Mouse (Mus musculus): ENCODE results near the gene Ctsd. TPM values are rescaled to one million over a fixed set of nuclear protein-coding genes. Genes with fewer than 3 reads are reported as not detected.

Gene Ctsd
- total RNA-seq (2012; rRNA removed) (100 and 107 TPM in 2 replicates), total RNA-seq (2014; rRNA removed) (54.2 and 61.2 TPM in 2 replicates), polyA plus RNA-seq (2012; ENCODE audit: insufficient read length, low read depth) (97.6 and 104 TPM in 2 replicates)

DNA sequence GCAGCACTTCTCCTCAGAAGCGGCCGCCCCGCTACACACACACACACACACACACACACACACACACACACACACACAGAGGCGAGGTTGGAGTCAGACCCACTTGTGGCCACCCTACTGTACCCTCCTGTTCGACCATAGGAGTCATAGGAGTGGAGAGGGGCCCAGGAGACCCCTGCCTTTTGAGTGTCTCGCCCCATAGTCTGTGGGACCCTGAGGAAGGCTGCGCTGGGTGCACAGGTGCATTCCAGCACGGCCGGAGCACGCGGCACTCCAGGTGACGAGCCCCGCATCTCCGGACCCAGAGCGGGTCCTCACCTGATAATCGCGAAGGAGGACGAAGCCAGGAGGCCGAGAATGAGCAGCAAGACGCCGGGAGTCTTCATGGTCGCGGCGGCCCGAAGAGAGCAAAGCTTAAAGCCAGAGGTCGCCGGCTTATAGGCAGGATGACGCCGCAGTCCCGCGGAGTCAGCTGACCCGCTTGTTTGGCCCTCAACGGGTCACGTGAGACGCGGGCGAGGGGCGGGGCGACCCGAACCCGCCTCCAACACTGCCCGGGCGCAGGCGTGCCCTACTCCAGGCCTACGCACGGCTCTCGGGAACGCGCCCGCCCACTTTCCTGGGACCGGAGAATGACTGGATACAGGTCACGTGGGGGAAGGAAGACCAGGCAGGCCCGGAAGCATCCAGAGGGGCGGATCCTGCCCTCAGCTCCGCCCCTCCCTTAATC lies at the start of gene Ctsd:
Gene Ctsd, minus strand, starts transcription at position 620 of the 730 bp plus-strand sequence.
- H3K4me1 ChIP-seq (ENCODE audit: control insufficient read depth in 1 of 2, insufficient read depth in 2 of 2): peaks cover 15 to 42% of the 10 kb centered on the region in 2 experiments
- DNase-seq (ENCODE audit: extremely low read depth): peak; percentile 86
- H3K9me3 ChIP-seq (replicated peaks; ENCODE audit: low read length): no peaks in the 10 kb centered on the region

GRCm38 (mm10) chr7:142437324-142437723 lies 49.5 kb upstream of the Ctsd start:
- TF ChIP-seq TBP (conservative IDR thresholded peaks at IDR 0.05; ENCODE audit: low read depth, low read length) (no peak), CTCF (conservative IDR thresholded peaks at IDR 0.05 in 1 of 2, IDR thresholded peaks at IDR 0.05 in 1 of 2; ENCODE audit: low read depth in 2 of 2, low read length in 2 of 2) (peak in 1 of 2 experiments; percentile 29; a peak in 1 of 4 replicates), KAT2A (IDR thresholded peaks at IDR 0.05; ENCODE audit: insufficient replicate concordance, low read length) (no peak), RAD21 (IDR thresholded peaks at IDR 0.05; ENCODE audit: low read depth, low read length) (peak; percentile 10), SMC3 (IDR thresholded peaks at IDR 0.05; ENCODE audit: low read depth, low read length) (peak; percentile 14; the same call in 1 of the 2 replicates), POLR2AphosphoS2 (IDR thresholded peaks at IDR 0.05; ENCODE audit: low read depth, low read length) (no peak), ETS1 (conservative IDR thresholded peaks at IDR 0.05; ENCODE audit: low read depth, low read length) (no peak)
- dilution Hi-C loops (cut with MboI; ENCODE audit: extremely low pct_ligation_motif_present, extremely low pct_unique_long_range_greater_than_20kb, low sequenced_read_pairs): no loop called here
- Histone ChIP-seq H3K4me2 (ENCODE audit: insufficient read depth, low read depth, poor library complexity, severe bottlenecking) (no peak overlapping the region), H3K36me3 (replicated peaks in 1 of 2; ENCODE audit: control insufficient read depth in 1 of 2, insufficient read depth in 1 of 2, low read length in 1 of 2) (no peaks in the 10 kb centered on the region), H3K4me3 (replicated peaks in 1 of 3; ENCODE audit: low read depth in 2 of 3, low read length in 2 of 3, poor library complexity in 1 of 3) (no peak overlapping the region), H3K4me1 (ENCODE audit: control insufficient read depth in 1 of 2, insufficient read depth in 2 of 2) (peaks cover 14 to 23% of the 10 kb centered on the region in 2 experiments), H3K27me3 (replicated peaks) (peaks cover 2% of the 10 kb centered on the region), H3K27ac (ENCODE audit: insufficient read depth, low read depth) (no peak overlapping the region), H3K9ac (ENCODE audit: insufficient read depth, low read depth) (no peak overlapping the region), H3K79me2 (replicated peaks; ENCODE audit: control insufficient read depth, extremely low read depth, insufficient read depth, poor library complexity, severe bottlenecking) (no peaks in the 10 kb centered on the region), H3K9me3 (replicated peaks; ENCODE audit: low read length) (no peaks in the 10 kb centered on the region)
- no peak for DNase-seq (ENCODE audit: extremely low read depth)
- in situ Hi-C loops (cut with MboI; ENCODE audit: low pct_ligation_motif_present, low pct_unique_long_range_greater_than_20kb, low sequenced_read_pairs): loop anchor here (5.0 kb wide), 2 partner anchors 100 to 145 kb away; no protein-coding TSS in a partner anchor

More for the DNA sequence above, at the start of gene Ctsd:
- dilution Hi-C loops (cut with MboI; ENCODE audit: extremely low pct_ligation_motif_present, extremely low pct_unique_long_range_greater_than_20kb, low sequenced_read_pairs) (no loop called here), in situ Hi-C loops (cut with MboI; ENCODE audit: low pct_ligation_motif_present, low pct_unique_long_range_greater_than_20kb, low sequenced_read_pairs) (loop anchor here (5.0 kb wide), 1 partner anchor 35 kb away; no protein-coding TSS in a partner anchor)
- Histone ChIP-seq H3K79me2 (replicated peaks; ENCODE audit: control insufficient read depth, extremely low read depth, insufficient read depth, poor library complexity, severe bottlenecking) (peaks cover 9% of the 10 kb centered on the region), H3K27ac (ENCODE audit: insufficient read depth, low read depth) (no peak within 1 kb of the TSS; the same call in 1 of the 2 replicates), H3K4me2 (ENCODE audit: insufficient read depth, low read depth, poor library complexity, severe bottlenecking) (peak within 1 kb of the TSS; percentile 71), H3K27me3 (replicated peaks) (no peaks in the 10 kb centered on the region), H3K36me3 (replicated peaks in 1 of 2; ENCODE audit: control insufficient read depth in 1 of 2, insufficient read depth in 1 of 2, low read length in 1 of 2) (peaks cover 25 to 34% of the 10 kb centered on the region in 2 experiments), H3K4me3 (replicated peaks in 1 of 3; ENCODE audit: low read depth in 2 of 3, low read length in 2 of 3, poor library complexity in 1 of 3) (peak within 1 kb of the TSS; percentile 76 to 80 (median 77)), H3K9ac (ENCODE audit: insufficient read depth, low read depth) (peak within 1 kb of the TSS; percentile 50)
- no peak for TF ChIP-seq MAZ (IDR thresholded peaks at IDR 0.05; ENCODE audit: low read depth, low read length)
- TF ChIP-seq ELF1 (IDR thresholded peaks at IDR 0.05; ENCODE audit: low read depth, low read length): peak; percentile 78
- peak; percentile 80 for TF ChIP-seq POLR2A (IDR thresholded peaks at IDR 0.05; ENCODE audit: low read depth, low read length)
- TF ChIP-seq MAX (IDR thresholded peaks at IDR 0.05; ENCODE audit: low read length): 0 out of 2 replicates have a peak, but pooled peaks have one; percentile 73
- TF ChIP-seq MXI1 (IDR thresholded peaks at IDR 0.05; ENCODE audit: low read depth, low read length): peak; percentile 72
- TF ChIP-seq ZC3H11A (IDR thresholded peaks at IDR 0.05; ENCODE audit: low read depth, low read length): no peak
- no peak for TF ChIP-seq GABPA (IDR thresholded peaks at IDR 0.05; ENCODE audit: insufficient replicate concordance, low read depth, low read length)
- peak; percentile 93 for TF ChIP-seq BHLHE40 (IDR thresholded peaks at IDR 0.05; ENCODE audit: low read depth, low read length)
- TF ChIP-seq ZKSCAN1 (IDR thresholded peaks at IDR 0.05; ENCODE audit: borderline replicate concordance, low read depth, low read length): no peak
- TF ChIP-seq TBP (conservative IDR thresholded peaks at IDR 0.05; ENCODE audit: low read depth, low read length): no peak
- peak; percentile 79 for TF ChIP-seq NRF1 (IDR thresholded peaks at IDR 0.05; ENCODE audit: low read depth, low read length)
- TF ChIP-seq UBTF (IDR thresholded peaks at IDR 0.05; ENCODE audit: low read depth, low read length): no peak
- no peak for TF ChIP-seq EP300 (IDR thresholded peaks at IDR 0.05; ENCODE audit: low read length)
- 0 out of 2 replicates have a peak, but pooled peaks have one; percentile 27 for TF ChIP-seq TCF12 (IDR thresholded peaks at IDR 0.05; ENCODE audit: low read depth, low read length)
- TF ChIP-seq USF2 (conservative IDR thresholded peaks at IDR 0.05; ENCODE audit: low read depth, low read length): peak; percentile 90
- TF ChIP-seq SIN3A (IDR thresholded peaks at IDR 0.05; ENCODE audit: low read length): peak; percentile 81
- TF ChIP-seq RAD21 (IDR thresholded peaks at IDR 0.05; ENCODE audit: low read depth, low read length): no peak
- no peak for TF ChIP-seq SMC3 (IDR thresholded peaks at IDR 0.05; ENCODE audit: low read depth, low read length)
- TF ChIP-seq USF1 (IDR thresholded peaks at IDR 0.05; ENCODE audit: low read depth, low read length): peak; percentile 94

Data from CH12.LX (cell line).